Mouse (Mus musculus): ENCODE data around the gene Nxt1. TPM values are rescaled to one million over a fixed set of nuclear protein-coding genes. Genes with fewer than 3 reads are reported as not detected.

Gene Nxt1
- 9.3 TPM for polyA plus RNA-seq (2014; fragmentation: Illumina TruSeq; extraction: RNeasy Lipid Tissue Mini Kit (QIAGEN cat#74804))

DNA sequence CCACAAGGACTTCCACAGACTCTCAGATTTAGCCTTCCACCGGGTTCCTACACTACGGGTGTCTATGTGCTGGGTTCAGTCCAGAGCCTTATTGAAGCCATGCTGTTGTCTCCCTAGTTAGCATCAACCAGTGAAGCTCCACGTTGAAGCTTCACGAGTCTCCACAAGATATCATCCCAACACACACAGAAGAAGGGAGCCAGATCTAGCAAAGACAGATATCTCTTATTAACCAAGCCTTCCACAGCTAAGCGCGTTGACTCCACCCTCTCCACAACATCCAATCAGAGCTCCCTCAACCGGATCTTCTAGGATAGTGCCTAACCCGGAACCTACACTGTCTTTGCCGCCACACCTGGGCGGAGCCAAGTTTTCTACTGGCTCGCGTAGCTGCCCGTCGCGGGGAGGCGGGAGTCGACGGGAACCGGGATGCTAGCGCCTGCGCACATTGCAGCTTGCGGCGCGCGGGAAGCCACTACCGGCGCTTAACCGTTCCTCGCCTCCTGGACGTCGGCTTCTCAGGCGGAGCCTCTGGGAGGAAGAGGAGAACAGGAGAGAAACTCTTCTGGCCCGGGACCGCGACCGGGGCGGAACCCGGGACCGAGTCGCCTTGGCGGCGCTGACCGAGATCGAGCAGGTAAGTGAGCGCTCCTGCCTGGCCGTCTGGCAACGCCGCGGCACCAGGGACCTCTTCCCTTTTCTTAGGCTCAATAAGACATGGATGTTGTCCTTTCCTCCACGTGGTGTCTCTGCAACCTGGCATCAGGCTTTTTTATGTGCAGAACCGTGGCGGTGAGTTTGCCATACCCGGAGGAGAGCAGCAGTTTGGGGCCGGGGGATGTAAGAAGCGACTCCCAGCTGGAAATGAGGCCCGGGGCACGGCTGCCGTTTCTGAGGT is at the start of gene Nxt1:
TSS of gene Nxt1 (plus strand) at position 403 of the 898 bp plus-strand sequence.

GRCm38 (mm10) chr2:148680775-148681291 is 8.4 kb downstream of the Nxt1 start, which contains the start of gene Gzf1:
Gzf1 (plus strand) TSS chr2:148681023.

Other genes with a start within 250 kb of the Nxt1 start
- 60.2 TPM for gene Cd93, start 229.0 kb upstream of the Nxt1 start, polyA plus RNA-seq (2014; fragmentation: Illumina TruSeq; extraction: RNeasy Lipid Tissue Mini Kit (QIAGEN cat#74804))
- gene Gzf1, start 8.4 kb downstream of the Nxt1 start, polyA plus RNA-seq (2014; fragmentation: Illumina TruSeq; extraction: RNeasy Lipid Tissue Mini Kit (QIAGEN cat#74804)), result 39.9 TPM
- 4.6 TPM for gene Napb, start 59.9 kb downstream of the Nxt1 start, polyA plus RNA-seq (2014; fragmentation: Illumina TruSeq; extraction: RNeasy Lipid Tissue Mini Kit (QIAGEN cat#74804))
- not detected for gene Cstl1, start 77.8 kb downstream of the Nxt1 start, polyA plus RNA-seq (2014; fragmentation: Illumina TruSeq; extraction: RNeasy Lipid Tissue Mini Kit (QIAGEN cat#74804))
- not detected for gene Cst11, start 98.9 kb downstream of the Nxt1 start, polyA plus RNA-seq (2014; fragmentation: Illumina TruSeq; extraction: RNeasy Lipid Tissue Mini Kit (QIAGEN cat#74804))
- gene 8030411F24Rik, start 109.4 kb downstream of the Nxt1 start, polyA plus RNA-seq (2014; fragmentation: Illumina TruSeq; extraction: RNeasy Lipid Tissue Mini Kit (QIAGEN cat#74804)), result not detected
- 47.0 TPM for gene Cst12, start 116.8 kb downstream of the Nxt1 start, polyA plus RNA-seq (2014; fragmentation: Illumina TruSeq; extraction: RNeasy Lipid Tissue Mini Kit (QIAGEN cat#74804))
- gene Cst8, start 126.2 kb downstream of the Nxt1 start, polyA plus RNA-seq (2014; fragmentation: Illumina TruSeq; extraction: RNeasy Lipid Tissue Mini Kit (QIAGEN cat#74804)), result 150 TPM
- not detected for gene Cst13, start 147.5 kb downstream of the Nxt1 start, polyA plus RNA-seq (2014; fragmentation: Illumina TruSeq; extraction: RNeasy Lipid Tissue Mini Kit (QIAGEN cat#74804))
- gene Cst9, start 162.5 kb downstream of the Nxt1 start, polyA plus RNA-seq (2014; fragmentation: Illumina TruSeq; extraction: RNeasy Lipid Tissue Mini Kit (QIAGEN cat#74804)), result 0.83 TPM
- 6.6 TPM for gene 9230104L09Rik, start 192.4 kb downstream of the Nxt1 start, polyA plus RNA-seq (2014; fragmentation: Illumina TruSeq; extraction: RNeasy Lipid Tissue Mini Kit (QIAGEN cat#74804))
- gene Cst3, start 203.1 kb downstream of the Nxt1 start, polyA plus RNA-seq (2014; fragmentation: Illumina TruSeq; extraction: RNeasy Lipid Tissue Mini Kit (QIAGEN cat#74804)), result 20.3 TPM

Data from ovary, adult 10 weeks (tissue).